Mouse (Mus musculus) c-Kit-positive CD71-positive TER-119-positive erythroid progenitor cells, embryonic 14.5 days (primary cell): ENCODE measurements around the gene Dmxl2.
A peak's percentile ranks its signal among the peaks of the same experiment; 100 is the strongest.

Experiments used
- DNase-seq: peaks from one replicate; pipeline ENCODE4 v3.0.0-alpha.2; 2013; ENCODE audit warnings: low spot score

The Dmxl2 gene

DNA sequence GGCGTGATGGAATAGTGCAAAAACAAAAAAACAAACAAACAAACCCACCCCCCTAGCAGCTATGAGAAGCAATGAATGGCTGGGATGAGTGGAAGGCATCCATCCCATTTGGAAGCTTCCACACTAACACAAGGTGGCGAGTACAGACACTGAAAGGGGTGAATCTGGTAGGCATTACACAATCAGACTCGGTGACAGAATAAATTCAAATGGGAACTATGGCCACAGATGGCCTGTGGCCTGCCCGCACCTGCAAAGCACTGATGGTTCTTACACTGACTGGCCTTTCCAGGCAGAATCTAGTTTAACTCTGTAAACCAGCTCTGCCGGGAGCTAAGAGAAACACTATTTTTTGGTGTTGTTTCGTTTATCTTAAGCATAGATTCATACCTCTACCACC, 2.1 kb downstream of the Dmxl2 start:
- no peak for DNase-seq

DNA sequence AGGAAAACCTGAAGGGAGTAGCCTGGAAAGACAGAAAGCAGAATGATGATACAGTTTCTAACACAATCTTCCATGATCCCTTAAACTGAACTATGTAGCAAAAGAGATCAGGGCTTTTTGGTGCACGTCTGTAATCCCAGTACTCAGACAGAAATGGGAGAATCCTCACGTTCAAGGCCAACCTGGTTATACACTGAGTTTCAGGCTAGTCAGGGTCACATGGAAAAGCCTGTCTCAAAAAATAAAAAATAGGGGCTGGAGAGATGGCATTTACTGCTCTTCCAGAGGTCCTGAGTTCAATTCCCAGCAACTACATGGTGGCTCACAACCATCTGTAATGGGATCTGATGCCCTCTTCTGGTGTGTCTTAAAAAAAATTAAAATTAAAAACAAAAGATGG, 11.0 kb downstream of the Dmxl2 start:
- DNase-seq = no peak

DNA sequence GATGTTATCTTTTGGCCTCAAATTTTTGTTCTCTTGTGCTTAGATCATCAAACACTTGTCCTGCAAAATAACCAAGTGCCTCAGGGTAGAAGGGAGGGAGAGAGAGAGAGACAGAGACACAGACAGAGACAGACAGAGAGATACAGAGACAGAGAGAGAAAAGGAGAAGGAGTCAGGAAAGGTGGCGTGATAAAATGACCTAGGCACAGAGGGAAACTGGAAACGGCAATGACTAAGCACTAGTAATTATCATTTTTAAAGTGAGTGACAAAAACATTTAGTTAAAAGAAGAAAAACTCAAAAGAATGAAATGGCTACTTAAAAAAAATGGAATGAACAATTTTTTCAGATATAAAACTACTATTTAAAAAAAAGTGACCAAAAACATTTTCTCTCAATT, 11.8 kb downstream of the Dmxl2 start:
- no peak for DNase-seq

DNA sequence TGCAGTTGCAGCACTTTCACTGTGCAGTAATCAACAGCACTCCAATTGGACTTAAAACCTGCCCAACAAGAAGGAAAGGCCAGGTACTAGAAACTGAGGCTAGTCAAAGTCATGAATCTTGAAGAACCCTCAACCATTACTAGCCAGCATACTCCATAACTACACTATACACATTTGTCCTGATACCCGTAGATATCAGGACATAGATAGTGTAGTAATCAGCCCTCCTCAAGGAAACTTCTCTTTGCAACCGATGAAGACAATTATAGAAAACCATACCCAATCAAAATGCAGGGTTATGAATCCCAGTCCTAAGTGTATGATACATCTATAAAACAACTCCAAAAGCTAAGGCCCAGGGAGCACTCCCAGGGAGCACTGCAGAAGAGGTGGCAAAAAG, 16.5 kb downstream of the Dmxl2 start:
- DNase-seq = no peak

DNA sequence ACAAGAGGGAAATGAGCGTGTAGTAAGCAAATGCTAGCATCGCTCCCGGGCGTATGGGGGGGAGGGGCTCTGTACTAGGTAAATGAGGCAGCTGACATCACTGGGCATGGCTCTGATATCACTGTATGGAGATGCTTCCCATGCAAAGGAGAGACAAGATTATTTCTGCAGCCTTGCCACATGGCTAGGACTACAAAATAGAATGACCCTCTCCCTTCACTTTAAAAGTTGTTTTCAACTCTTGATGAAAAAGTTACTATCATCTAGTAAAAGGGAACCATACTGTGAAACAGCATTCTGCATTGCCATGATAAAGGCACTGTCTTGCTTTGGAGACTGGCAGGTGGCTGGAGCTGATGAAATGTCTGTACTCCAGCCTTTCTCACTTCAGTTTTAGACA, 18.2 kb downstream of the Dmxl2 start:
- peak; percentile 48 for DNase-seq

DNA sequence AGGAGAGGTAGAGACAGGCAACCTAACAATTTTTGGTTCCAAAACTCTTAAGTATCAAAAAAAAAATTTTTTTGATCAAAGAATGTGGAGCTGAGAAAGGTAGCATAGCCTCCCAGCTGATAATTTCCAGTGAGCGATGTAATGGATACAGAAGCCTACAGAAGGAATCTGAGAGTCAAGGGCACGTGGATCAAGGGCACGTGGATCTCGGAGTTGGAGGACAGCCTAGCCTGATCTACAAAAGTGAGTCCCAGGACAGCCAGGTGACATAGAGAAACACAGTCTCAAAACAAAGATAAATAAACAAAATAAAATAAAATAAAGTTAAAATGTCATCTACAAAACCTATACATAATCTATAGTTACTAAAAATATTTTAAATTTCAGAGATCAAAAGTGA, 18.7 kb downstream of the Dmxl2 start:
- DNase-seq = no peak

DNA sequence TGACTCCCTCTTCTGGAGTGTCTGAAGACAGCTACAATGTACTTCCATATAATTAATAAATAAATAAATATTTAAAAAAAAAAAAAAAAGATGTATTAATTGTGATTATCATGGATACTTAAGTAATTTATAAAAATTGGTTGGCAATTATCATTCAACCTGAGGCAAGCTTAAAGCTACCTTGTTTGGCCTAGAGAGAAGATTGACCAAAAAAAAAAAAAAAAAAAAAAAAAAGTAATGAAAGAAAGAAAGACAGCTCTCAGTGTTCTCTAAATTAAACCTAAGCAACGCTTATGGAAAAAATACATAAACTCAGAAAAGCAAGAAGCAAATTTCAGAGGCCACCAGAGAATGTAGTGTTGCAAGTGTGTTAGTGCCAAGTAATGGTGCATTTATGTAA, 22.4 kb downstream of the Dmxl2 start:
- DNase-seq = no peak

DNA sequence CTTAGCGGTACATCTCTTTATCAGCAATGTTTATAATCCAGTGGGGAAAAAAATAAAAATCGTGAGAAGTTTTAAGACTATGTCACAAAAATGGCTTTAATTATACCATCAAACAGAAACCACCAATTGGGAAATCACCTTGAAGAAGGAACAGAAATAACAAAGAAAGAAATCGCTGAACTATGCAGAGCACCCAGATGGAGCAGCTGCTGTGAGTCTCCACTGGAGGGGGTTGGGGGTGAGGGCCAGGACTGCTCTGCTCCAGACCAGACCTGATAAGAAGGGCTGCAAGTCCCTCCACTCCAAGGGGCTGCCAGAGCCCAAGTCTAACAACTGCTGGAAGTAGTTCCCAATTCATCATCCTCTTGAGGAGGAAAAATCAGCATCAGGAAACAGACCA, 23.3 kb downstream of the Dmxl2 start:
- no peak for DNase-seq

DNA sequence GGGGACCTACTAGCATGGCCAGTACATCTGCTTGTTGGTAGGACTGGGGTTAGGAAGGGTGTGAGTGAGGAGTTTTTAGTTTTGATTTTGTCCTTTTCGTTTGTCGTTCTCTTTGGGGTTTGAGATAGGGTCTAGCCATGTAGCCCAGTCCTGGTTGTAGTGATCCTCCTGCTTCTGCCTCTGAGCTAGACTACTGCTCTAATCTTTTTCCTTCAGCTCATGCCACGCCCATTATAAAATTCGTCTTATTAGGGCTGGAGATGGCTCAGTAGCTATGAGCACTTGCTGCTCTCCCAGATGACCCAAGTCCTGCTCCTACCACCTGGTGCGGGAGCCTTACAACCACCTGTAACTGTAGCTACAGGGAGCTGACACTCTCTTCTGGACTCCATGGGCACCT, 26.9 kb downstream of the Dmxl2 start:
- peak; percentile 15 for DNase-seq

DNA sequence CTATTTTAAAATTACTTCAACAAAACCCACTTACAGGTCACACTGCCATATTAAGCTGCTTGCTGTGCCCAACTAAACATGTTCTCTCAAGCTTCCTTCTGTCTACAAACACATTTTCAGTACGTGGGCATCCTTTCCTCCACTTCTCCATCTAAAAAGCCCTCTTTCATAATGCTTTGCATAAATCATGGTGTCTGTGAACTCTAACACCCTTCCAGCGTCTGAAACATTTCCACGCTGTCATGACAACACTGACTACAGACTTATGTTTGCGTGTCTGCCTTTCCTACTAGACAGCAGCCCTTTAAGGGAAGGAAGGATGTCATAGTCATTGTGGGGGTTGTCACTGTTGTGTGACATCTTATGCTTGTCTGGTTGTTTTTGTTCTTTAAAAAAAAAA, 27.4 kb downstream of the Dmxl2 start:
- DNase-seq = no peak

DNA sequence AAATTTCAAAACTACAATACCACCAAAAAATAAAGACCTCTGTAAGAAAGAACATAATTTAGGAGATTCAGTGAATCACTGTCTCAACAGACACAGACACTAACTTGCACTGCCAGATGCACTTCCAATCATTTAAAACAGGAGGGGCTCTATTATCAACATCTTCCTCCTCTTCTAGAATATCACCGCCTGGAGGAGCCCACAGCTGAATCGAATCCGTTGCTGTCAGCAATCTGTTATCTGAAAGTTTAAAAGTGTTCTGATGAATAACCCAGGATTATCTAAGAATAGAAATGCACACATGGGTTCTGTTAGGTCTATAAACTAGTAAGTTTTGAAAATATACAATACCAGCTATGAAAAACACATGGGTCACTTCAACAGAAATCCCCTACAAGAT, 28.6 kb downstream of the Dmxl2 start:
- DNase-seq = no peak

DNA sequence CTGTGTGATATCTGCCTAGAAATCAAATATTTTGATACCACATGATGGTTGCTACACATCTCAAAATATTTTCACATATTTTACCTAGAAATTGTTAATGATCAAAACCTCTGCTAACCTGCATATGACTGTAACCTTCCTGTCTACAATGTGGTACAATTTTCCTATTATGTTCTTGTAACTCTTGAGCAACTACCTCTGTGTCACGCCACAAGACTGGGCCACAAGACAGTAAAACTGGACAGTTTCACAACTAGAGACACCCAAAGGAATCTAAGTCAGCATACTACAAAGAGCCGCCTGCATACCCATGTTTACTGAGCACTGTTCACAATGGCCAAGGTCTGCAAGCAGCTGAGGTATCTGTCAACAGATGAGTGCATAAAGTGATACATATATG, 32.1 kb downstream of the Dmxl2 start:
- no peak for DNase-seq

DNA sequence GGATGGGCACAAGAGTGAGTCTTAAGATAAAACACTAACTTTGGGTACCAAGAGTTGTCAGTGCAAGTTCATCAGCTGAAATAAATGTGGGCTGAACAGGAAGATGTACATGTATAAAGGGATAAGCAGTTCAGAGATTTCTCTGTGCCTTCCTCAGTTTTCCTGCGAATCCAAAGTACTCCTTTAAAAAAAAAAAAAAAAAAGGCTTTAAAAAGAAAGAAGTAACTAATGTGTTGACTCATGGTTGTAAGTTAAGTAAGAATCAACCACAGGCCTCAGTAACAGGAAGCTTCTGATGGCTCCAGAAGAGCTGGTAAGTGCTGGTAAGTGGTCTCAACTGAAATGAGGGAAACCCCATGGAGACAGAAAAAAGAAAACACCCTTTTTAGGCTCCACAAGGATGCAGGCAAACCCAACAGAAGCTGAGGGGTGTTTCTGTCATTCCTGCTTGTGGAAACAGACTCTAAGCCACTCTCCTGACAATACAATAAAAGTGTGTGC, 33.9 kb downstream of the Dmxl2 start:
- DNase-seq = no peak

DNA sequence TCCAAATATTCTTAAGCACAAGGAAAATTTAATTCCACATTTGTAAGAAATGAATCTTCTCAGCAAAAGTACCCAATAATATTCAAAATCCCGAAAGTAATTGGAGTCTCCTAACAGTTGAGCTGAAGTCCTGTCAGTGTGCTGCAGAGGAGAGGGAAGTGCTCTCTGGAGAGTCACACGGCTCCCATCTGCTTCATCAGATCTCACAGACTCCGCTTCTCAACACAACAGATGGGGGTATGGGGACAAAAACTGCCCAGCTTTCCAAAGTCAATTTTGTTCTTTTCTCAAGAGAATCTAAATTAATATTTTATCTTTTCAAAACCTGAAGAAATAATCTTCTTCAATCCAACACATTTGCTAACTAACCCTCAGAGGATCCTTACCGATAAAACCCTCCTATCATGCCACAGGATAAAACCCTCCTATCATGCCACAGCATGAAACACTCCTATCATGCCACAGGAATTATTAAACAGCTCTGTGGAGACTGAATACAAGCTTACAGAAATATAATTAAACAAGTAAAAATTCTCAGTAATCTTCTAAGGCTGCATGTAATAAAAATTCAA, 37.9 kb downstream of the Dmxl2 start:
- no peak for DNase-seq

DNA sequence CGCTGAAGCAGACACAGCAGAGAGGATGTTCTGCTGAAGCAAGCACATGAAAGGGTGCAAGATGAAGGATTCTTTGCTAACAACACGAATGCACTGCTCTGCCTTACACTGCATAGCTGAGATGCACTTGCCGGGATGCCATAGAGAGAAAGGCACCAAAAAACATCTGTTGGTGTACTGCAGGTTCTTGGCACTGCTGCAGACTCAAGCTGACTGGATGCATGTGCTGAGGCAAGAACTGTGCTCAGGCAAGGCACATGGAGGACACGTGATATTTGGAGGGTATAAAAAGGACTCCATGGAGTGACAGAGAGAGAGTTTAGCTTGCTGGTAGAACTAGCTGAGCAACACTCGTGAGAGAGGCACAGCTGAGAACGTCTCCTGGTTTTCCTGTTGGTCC, 62.4 kb downstream of the Dmxl2 start:
- no peak for DNase-seq

DNA sequence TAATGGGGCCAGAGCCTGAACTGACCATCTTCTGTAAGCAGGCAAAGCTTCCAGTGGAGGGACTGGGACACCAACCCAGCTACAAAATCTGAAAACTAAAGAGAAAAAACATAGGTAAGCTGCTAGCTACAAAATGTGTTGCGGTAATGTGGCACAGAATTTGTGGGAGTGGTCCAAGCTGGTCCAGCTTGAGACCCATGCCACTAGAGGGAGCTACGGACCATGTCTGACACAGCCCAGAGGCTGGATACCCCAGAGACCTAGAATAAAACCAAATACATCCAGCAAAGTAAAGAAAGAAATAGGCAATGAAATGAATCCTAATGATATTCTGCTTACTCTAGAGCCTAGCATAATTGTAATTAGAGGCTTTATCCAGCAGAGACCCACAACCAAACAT, 63.2 kb downstream of the Dmxl2 start:
- no peak for DNase-seq

DNA sequence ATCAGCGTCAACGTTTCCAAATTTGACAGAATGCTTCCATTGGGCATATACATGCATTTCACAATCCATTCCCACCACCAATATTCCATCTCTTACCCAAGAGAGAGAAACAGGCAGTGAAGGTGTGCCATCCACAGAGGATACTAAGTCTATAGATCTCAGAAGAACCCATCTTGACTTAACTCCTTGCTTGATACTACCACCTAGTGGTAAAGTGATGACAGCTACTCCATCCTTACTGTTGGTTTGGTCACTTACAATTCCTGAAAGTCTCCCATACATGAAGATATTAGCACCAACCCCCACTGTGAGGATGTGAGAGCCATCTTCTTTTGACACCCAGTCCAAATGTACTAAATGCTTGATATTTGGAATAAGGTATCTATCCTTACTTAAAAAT, 85.2 kb downstream of the Dmxl2 start:
- no peak for DNase-seq

DNA sequence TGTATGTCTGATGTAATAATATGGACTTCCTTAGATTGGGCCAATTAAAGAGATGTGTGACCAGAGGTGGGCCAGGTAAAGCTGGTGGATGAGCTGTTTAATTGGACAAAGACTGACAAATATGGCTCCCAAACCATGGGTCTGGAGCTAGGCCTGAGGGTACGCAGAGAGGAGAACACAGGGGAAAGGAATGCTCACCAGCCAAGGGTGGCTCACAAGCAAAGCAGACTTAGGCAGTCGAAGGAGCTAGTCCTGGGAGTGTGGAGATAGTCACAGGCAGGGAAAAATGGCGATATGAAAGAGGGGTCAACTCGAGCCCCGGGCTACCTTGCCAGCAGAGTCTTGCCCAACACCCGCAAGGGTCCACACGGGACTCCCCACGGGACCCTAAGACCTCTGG, 144.7 kb downstream of the Dmxl2 start:
- DNase-seq = no peak

DNA sequence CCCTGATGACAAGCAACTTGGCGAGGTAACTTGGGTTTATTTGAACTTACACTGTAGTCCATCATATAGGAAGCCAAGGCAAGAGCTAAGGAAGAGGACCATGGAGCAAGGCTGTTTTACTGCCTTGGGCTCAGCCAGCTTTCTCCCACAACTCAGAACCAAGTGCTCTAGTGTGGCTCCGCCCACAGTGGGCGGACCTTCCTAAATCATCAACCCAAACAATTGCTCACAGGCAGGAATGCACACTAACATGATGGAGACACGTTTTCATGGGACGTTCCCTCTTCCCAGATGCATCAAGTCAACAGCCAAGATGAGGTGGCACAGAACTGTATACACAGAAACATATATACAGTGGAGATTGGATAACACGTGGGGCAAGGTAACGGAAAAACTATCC, 159.4 kb downstream of the Dmxl2 start:
- no peak for DNase-seq

DNA sequence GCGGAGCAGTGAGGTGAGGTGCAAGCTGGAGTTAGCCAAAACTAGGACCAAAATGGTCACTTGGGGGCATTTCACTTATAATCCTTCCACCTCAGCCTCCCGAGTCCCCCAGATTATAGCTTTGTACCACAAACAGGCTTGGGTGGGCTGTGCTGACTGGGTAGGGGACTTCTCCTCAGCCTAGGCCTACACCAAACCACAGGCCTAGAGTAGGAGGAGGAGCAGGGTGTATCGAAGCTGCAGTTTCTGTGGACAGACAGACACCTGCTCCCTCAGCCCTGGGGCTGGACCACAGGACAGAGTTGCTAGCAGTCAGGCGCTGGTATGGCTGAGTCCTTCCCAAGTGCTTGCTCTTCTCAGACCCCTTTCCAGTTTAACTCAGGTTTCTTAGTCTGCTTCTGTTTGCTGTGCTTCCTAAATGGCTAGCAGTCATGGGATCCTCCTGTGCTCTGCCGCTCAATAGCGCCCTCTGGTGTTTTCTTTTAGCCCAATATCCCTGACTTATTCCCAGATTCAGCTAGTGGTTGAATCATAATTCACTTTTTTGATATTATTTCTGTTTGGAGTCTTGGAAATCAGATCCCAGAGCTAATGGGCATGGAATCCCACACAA, 164.8 kb downstream of the Dmxl2 start:
- peak; percentile 23 for DNase-seq

DNA sequence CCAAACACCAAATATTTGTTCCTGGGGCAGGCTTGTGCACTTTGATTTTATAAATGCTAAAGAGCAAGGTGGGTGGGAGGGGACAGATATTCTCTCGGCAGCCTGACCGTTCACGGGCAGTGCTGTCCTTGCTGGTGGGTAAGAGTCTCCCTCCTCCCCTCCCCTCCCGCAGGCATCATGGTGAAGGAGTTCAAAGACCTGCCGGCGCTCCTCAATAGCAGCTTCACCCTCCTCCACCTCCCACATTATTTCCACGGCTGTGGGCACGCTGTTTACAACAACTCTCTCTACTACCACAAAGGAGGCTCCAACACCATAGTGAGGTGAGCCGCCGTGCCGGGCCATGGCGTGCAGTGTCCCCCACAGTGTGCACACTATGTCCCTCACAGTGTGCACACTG, 165.8 kb downstream of the Dmxl2 start:
- DNase-seq = no peak

DNA sequence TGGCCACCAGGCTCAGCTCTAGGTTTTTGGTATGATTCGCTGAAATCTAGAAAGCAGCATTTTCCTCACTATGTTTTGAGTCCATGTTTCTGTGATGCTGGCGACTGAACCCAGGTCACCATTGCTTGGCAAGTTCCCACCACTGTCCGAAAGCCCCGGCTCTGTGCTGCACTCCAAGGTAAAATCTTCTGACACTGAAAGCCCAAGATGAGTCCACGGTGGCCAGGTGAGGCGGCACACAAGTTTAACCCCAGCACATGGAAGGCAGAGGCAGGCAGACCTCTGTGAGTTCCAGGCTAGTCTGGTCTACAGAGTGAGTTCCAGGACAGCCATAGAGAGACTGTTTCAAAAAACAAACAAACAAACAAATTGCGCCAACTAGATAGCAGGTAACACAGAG, 172.2 kb downstream of the Dmxl2 start:
- no peak for DNase-seq

DNA sequence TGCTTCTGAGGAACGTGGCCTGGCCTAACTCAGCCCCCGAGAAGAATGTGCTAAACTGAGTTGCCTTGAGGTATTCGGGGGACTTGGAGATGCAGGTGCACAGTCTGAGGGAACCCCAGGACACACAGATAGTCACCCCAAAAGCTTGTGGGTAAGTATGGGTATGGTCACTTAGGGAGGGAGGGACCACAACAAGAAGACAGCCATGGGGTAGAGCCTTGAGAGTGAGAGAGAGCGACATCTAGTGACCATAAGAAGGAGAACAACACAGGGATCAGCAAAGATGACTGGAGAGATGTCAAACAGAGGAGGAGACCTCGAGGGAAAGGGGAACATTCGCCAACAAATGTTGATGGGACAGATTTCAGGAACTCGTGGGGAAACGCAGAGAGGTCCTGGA, 178.0 kb downstream of the Dmxl2 start:
- no peak for DNase-seq

DNA sequence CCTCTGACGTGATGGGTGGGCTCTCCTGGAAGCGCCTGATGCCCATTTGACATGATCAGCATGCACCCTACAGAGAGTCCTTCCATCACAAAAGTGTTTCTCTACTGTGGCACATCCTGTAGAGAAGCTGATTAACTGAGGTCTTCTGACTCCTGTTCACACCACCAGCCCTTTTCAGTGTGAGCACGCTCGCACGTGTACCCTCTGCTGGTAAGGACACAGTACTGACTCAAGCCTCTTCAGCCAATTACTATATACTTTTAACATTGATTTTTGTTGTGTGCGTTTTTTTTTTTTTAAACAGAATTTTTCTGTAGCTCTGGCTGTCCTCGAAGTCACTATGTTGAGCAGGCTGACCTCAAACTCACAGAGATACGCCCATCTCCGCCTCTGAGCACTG, 185.1 kb downstream of the Dmxl2 start:
- no peak for DNase-seq
